Mouse (Mus musculus) c-Kit-positive CD71-positive TER-119-positive erythroid progenitor cells, embryonic 14.5 days (primary cell): ENCODE results near the gene Zfp148.
A peak's percentile ranks its signal among the peaks of the same experiment; 100 is the strongest.
"Not testable (repeated sequence)": the region's sequence is repeated elsewhere in the genome, so short reads cannot be mapped to it uniquely, and the experiment has no call there.

ENCODE experiments used
- DNase-seq: peaks from one replicate; pipeline ENCODE4 v3.0.0-alpha.2; 2013; ENCODE audit warnings: low spot score

The Zfp148 gene

DNA sequence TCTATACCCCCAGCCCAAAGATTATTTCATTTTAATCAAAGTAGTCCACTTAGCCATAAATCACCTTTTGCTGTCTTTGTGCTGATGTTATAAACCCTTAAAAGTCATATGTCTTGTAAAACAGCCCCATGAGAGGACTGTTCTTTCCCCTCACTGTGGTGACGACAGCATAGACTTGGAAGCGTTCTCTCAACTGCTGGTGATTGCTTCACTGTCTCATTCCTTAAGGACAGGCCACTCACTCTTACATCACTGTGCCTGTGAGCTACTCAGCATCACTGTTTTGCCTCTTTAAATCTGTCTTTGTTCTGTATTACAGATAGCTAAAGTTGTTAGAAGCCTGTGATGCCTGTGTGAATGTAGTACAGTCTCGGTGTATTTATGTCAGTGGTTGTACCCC is 80.8 kb downstream of the Zfp148 start:
- DNase-seq, result no peak

GRCm38 (mm10) chr16:33464509-33465241 is 84.0 kb downstream of the Zfp148 start:
- no peak for DNase-seq

DNA sequence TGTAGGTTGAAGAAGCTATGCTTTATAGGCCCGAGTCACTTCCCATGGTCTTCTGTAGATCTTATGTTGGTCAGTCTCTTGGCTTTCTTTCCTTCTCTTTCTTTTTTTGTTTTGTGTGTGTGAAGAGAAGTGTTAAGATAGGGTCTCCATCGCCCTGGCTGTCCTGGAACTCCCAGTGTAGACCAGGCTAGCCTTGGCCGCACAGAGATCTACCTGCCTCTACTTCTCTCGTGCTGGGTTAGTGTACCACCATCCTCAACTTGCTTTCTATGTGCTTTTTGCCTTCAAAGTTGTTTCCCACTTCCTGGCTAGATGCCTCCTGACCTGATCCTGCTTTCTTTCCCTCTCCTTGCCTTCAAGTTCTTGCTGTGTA is 84.6 kb downstream of the Zfp148 start:
- DNase-seq, result no peak

DNA sequence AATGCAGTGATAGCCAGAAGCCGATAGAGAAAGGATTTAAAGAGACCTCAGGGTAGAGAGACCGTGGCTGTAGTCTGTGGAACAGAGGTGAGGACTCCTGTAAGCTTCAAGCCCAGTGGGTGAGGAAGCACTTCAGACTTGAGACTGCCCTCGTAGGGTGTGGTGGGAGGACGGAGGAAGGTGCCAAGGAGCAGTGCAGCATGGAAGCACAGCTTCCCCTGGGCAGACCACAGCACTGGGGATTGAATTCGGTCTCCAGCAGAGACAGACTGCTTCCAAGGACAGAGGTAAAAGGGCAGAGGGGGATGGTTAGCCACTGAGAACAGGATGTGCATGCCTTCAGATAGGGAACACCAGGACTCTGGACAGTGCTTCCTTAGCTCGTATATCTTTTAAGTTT is 86.8 kb downstream of the Zfp148 start:
- no peak for DNase-seq

DNA sequence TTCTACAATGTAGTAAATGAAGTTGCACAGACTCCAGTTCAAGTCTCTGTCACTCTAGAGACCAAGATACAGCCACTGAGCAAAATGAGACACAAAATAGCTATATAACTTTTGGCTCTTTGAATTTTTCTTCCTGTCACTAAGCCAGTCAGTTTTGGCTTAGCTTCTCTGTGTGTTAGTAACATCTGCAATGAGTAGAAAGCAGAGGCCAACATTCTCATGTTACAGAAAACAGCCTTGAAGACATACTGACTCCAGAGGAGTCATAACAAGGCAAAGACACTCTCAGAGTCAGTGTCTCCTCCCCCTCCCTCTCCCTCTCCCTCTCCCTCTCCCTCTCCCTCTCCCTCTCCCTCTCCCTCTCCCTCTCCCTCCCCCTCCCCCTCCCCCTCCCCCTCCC is 89.3 kb downstream of the Zfp148 start:
- no peak for DNase-seq

GRCm38 (mm10) chr16:33474381-33474780 is 93.7 kb downstream of the Zfp148 start:
- no peak for DNase-seq

- DNase-seq, result no peak
Measured at GRCm38 (mm10) chr16:33479926-33480325, 99.3 kb downstream of the Zfp148 start.

DNA sequence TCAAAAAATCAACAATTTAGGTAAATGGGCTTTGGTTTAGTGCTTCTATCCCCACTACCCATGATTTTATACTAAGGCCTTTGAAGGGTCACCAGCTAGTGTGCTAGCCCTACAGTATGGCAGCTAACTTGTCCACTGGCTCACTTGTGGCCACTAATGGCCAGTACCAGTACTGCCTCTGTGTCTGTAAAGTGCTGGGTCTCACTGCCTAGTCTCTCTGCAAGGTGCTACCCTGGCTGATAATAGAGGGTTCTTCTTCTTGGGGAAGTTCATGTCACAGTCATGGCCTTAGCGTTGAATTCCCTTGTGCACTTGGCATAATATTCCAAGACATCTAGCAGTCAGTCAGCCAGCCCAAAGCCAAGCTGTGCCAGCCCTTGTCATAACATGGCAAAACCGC is 100.5 kb downstream of the Zfp148 start:
- peak; percentile 9 for DNase-seq

- DNase-seq, result no peak
Measured at GRCm38 (mm10) chr16:33482309-33482708, 101.7 kb downstream of the Zfp148 start.

DNA sequence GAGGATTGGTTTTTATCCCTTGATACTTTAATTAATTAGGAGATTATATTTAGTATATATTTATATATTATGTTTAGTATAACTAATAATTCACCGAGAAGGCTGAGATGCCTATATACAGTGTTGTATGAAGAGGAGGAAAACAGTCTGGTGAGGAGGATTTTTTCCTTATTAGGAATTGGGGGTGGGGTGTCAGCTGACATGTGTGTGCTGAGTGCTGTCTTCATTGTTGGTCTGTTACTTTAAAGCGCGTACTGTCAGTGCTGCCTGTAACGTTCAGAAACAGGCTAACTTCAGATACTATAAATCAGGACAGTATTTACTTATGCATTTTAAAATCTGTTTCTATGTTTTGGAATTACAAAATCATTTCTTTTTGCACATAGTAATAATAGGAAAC is 107.1 kb downstream of the Zfp148 start:
- no peak for DNase-seq

GRCm38 (mm10) chr16:33494374-33494773 is 113.7 kb downstream of the Zfp148 start:
- DNase-seq, result no peak

DNA sequence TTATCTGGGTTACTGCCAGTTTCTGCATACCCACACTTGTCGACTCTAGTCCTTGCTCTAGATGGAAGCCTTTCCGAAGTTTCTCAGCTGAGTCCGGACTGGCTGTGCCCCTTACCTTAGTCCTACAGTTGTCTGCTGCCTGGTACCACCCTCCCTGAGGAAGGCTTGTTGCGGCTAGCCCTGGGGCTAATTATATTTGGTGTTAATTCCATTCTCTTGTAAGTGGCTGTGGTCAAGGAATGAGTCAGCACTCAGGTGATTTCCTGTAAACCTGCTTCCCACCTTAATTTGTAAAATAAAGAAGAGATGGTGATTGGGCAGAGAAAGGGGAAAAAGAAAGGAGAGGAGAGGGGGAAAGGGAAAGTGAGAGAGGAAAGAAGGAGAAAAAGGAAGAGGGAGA is 127.4 kb downstream of the Zfp148 start:
- no peak for DNase-seq

- not testable (repeated sequence) for DNase-seq
Measured at GRCm38 (mm10) chr16:33509231-33509630, 128.6 kb downstream of the Zfp148 start.

DNA sequence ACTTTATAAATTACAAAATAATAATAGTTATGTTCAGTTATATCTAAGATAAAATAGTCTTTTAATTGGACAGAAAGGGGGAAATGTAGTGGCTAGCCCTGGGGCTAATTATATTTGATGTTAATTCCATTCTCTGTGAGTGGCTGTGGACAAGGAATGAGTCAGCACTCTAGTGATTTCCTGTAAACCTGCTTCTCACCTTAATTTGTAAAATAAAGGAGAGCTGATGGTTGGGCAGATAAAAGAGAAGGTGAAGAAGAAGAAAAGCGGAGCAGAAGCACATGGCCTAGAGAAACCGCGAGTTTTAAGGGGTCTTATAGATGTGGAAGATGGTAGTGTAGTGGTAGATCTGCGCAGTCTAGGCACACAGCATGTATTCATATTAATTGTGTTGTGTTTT is 130.2 kb downstream of the Zfp148 start:
- not testable (repeated sequence) for DNase-seq

DNA sequence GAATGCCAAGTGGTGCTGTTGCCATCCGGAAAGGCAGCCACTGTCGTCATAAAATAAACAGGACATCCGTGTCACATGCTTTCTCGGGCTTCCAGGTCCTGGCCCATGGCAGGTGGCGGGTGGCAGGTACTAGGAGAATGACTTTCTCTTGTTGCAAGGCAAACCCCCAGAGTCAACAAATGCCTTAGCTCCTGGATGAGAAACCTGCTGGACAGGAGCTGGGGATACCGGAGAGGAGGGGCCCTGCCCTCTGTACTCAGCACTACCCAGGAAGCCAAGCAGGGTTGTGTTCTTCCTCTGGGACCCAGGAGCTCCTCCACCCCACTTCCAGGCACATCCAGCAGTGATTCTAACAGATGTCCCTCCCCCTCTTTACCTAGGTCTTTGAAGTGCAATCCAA is 131.9 kb downstream of the Zfp148 start:
- no peak for DNase-seq

GRCm38 (mm10) chr16:33516807-33517565 is 136.3 kb downstream of the Zfp148 start, which contains the start of gene Slc12a8:
Gene Slc12a8, plus strand, starts transcription at chr16:33517328.
- DNase-seq, result no peak

DNA sequence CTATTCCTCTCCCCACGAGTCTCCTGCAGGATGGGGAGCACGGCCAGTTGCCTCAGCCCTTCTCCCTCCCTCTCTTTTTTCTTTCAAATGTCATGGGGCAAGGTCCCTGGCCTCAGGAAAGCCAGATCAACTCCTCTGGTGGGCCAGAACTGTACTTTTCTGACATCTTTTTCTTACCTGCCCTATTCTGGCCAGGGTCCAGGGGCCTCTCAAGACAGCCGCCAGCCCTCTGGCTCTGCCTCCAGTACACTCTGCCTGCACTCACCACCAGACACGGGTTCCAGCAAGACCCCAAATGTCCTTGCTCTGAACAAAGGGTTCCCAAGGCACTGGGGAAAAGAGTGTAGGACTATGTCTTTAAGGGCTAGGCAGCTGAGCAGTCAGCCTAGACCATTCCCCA is 137.0 kb downstream of the Zfp148 start:
- DNase-seq, result no peak

- DNase-seq, result no peak
Measured at GRCm38 (mm10) chr16:33518236-33518635, 137.6 kb downstream of the Zfp148 start.

DNA sequence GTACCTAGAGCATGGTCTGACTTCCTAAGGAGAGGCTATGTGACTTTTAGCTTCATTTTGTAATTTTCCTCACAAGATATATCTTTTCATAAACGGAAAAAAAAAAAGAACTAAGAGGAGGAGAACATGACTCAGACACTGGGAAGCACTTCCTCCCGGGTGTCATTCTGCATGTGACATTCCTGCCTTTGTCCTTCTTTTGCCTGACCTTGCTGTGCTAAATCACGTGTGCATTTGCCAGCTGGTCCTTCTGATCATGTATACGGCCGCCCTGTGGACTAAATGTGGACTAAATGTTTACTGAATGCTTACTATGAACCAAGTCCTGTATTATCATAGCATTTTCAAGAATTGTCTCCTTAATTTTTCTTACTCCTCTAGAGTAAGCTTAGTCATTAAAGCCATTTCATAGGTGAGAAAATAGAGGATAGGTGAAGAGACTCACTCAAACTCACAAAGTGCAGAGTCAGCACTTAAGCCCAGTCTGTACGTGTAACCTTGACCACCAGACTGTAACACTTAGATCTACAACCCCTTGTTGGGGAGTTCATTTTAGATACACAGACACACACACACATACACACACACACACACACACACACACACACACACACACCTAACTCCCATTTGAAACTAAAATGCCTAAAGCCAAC is 139.4 kb downstream of the Zfp148 start:
- no peak for DNase-seq

DNA sequence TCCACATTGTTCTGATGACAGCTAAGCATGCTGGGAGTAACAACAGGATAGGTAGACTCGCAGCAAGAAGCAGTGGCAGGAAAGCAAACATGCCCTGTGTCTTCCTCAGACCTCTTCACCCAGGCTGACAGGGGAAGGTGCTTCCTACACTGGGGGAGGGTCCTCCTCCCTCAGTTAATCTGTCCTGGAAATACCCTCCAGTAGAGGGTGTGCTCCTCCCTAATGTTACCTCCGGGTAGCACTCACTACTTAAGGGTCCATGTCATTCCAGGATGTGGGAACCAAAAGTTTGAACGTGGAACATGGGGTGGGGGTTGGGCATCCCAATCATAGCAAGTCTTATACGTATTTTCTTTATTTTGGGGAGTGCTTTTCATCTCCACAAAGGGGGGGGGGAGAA is 141.9 kb downstream of the Zfp148 start:
- DNase-seq, result no peak

GRCm38 (mm10) chr16:33523571-33523970 is 142.9 kb downstream of the Zfp148 start:
- no peak for DNase-seq

- no peak for DNase-seq
Measured at GRCm38 (mm10) chr16:33529502-33530454, 149.1 kb downstream of the Zfp148 start.
